Mouse (Mus musculus) MEL (cell line): ENCODE measurements around the gene Ift81. TPM values are rescaled to one million over a fixed set of nuclear protein-coding genes. Genes with fewer than 3 reads are reported as not detected.

ENCODE experiments used
- DNase-seq: peaks from one replicate; pipeline ENCODE4 v3.0.0; 2011; ENCODE audit warnings: low read depth, low spot score
- H3K27ac ChIP-seq: 2 replicates; pipeline ENCODE4 v1.5.1; 2012; ENCODE audit warnings: low read depth, mild to moderate bottlenecking, control low read depth, low read length, moderate library complexity; ENCODE audit not compliant: control insufficient read depth
- H3K27me3 ChIP-seq, 2 experiments: fragments of 150-350 bp in 1 of 2; sonication (generic) in 1 of 2; 2 replicates each; pipeline ENCODE4 v1.6.1; 2012; ENCODE audit warnings: low read length in 2 of 2, mild to moderate bottlenecking in 2 of 2, improper control_type of control experiment in 1 of 2, moderate library complexity in 1 of 2; ENCODE audit not compliant: insufficient read depth in 2 of 2, control insufficient read depth in 1 of 2
- H3K36me3 ChIP-seq, 2 experiments: 2 replicates each; pipeline ENCODE4 v1.6.1; 2012 to 2014; ENCODE audit warnings: low read length in 2 of 2, improper control_type of control experiment in 1 of 2, inconsistent platforms in 1 of 2, mild to moderate bottlenecking in 1 of 2; ENCODE audit not compliant: insufficient read depth in 2 of 2, control insufficient read depth in 1 of 2
- H3K4me1 ChIP-seq, 2 experiments: fragments of 150-350 bp in 1 of 2; sonication (generic) in 1 of 2; 2 replicates each; pipeline ENCODE4 v1.6.1; 2012; ENCODE audit warnings: low read length in 2 of 2, improper control_type of control experiment in 1 of 2, mild to moderate bottlenecking in 1 of 2; ENCODE audit not compliant: insufficient read depth in 2 of 2, control insufficient read depth in 1 of 2
- H3K4me3 ChIP-seq, 2 experiments: fragments of 150-350 bp in 1 of 2; sonication (generic) in 1 of 2; 2 replicates each; pipeline ENCODE4 v1.5.1; 2012; ENCODE audit warnings: low read depth in 2 of 2, low read length in 2 of 2, mild to moderate bottlenecking in 2 of 2, moderate library complexity in 2 of 2, control low read depth in 1 of 2, improper control_type of control experiment in 1 of 2; ENCODE audit not compliant: control insufficient read depth in 1 of 2, insufficient read depth in 1 of 2
- H3K79me2 ChIP-seq: 2 replicates; pipeline ENCODE4 v1.6.1; 2012; ENCODE audit warnings: mild to moderate bottlenecking, low read length, moderate library complexity; ENCODE audit not compliant: control insufficient read depth, poor library complexity, insufficient read depth
- H3K9ac ChIP-seq: 2 replicates; pipeline ENCODE4 v1.6.1; 2012; ENCODE audit warnings: low read depth, mild to moderate bottlenecking, control low read depth, low read length, moderate library complexity; ENCODE audit not compliant: control insufficient read depth, poor library complexity, severe bottlenecking
- H3K9me3 ChIP-seq: fragments of 150-350 bp; sonication (generic); replicated peaks from 2 replicates; pipeline ENCODE4 v1.6.1; 2012; ENCODE audit warnings: mild to moderate bottlenecking, low read length, improper control_type of control experiment, moderate library complexity; ENCODE audit not compliant: insufficient read depth
- CHD1 ChIP-seq: IDR thresholded peaks from 2 replicates; pipeline ENCODE4 v1.6.1; 2012; ENCODE audit warnings: low read depth, mild to moderate bottlenecking, inconsistent platforms, low read length, improper control_type of control experiment
- CHD2 ChIP-seq: IDR thresholded peaks from 2 replicates; pipeline ENCODE4 v1.6.1; 2011; ENCODE audit warnings: low read length, improper control_type of control experiment
- CTCF ChIP-seq, 3 experiments: IDR thresholded peaks in 2 of 3; conservative IDR thresholded peaks in 1 of 3; 2 replicates each; pipeline ENCODE4 v1.5.1; 2011 to 2012; ENCODE audit warnings: low read length in 3 of 3, low read depth in 2 of 3, mild to moderate bottlenecking in 2 of 3, improper control_type of control experiment in 1 of 3, inconsistent platforms in 1 of 3, mixed read lengths in 1 of 3, moderate library complexity in 1 of 3; ENCODE audit not compliant: control insufficient read depth in 1 of 3, insufficient read depth in 1 of 3, poor library complexity in 1 of 3, severe bottlenecking in 1 of 3
- E2F4 ChIP-seq: IDR thresholded peaks from 2 replicates; pipeline ENCODE4 v1.6.1; 2011; ENCODE audit warnings: low read depth, low read length, improper control_type of control experiment, borderline replicate concordance
- ELF1 ChIP-seq: IDR thresholded peaks from 2 replicates; pipeline ENCODE4 v1.6.1; 2014; ENCODE audit warnings: low read depth, mild to moderate bottlenecking, inconsistent platforms, low read length, improper control_type of control experiment, moderate library complexity
- EP300 ChIP-seq, 2 experiments: IDR thresholded peaks; 2 replicates each; pipeline ENCODE4 v1.6.1; 2011; ENCODE audit warnings: improper control_type of control experiment in 2 of 2, low read length in 2 of 2, low read depth in 1 of 2, mild to moderate bottlenecking in 1 of 2
- HCFC1 ChIP-seq: IDR thresholded peaks from 2 replicates; pipeline ENCODE4 v1.6.1; 2012; ENCODE audit warnings: low read depth, mild to moderate bottlenecking, inconsistent platforms, low read length, improper control_type of control experiment, moderate library complexity
- KAT2A ChIP-seq: conservative IDR thresholded peaks from 2 replicates; pipeline ENCODE4 v1.6.1; 2012; ENCODE audit warnings: low read depth, low read length, improper control_type of control experiment, inconsistent platforms
- MAFK ChIP-seq: IDR thresholded peaks from 2 replicates; pipeline ENCODE4 v1.6.1; 2011; ENCODE audit warnings: low read depth, mild to moderate bottlenecking, low read length, improper control_type of control experiment, borderline replicate concordance
- MAX ChIP-seq: IDR thresholded peaks from 2 replicates; pipeline ENCODE4 v1.6.1; 2011; ENCODE audit warnings: low read length, improper control_type of control experiment
- NRF1 ChIP-seq: IDR thresholded peaks from 2 replicates; pipeline ENCODE4 v1.6.1; 2014; ENCODE audit warnings: low read depth, mild to moderate bottlenecking, inconsistent platforms, low read length, improper control_type of control experiment, moderate library complexity; ENCODE audit not compliant: poor library complexity, insufficient read depth, severe bottlenecking
- POLR2A ChIP-seq, 2 experiments: IDR thresholded peaks; 2 replicates each; pipeline ENCODE4 v1.6.1; 2011 to 2012; ENCODE audit warnings: low read length in 2 of 2, mild to moderate bottlenecking in 2 of 2, control low read depth in 1 of 2, improper control_type of control experiment in 1 of 2, low read depth in 1 of 2, moderate library complexity in 1 of 2; ENCODE audit not compliant: control insufficient read depth in 1 of 2, insufficient read depth in 1 of 2, poor library complexity in 1 of 2
- RCOR1 ChIP-seq: IDR thresholded peaks from 2 replicates; pipeline ENCODE4 v1.6.1; 2012; ENCODE audit warnings: low read depth, mild to moderate bottlenecking, inconsistent platforms, low read length, improper control_type of control experiment
- TCF12 ChIP-seq: IDR thresholded peaks from 2 replicates; pipeline ENCODE4 v1.6.1; 2014; ENCODE audit warnings: low read depth, mild to moderate bottlenecking, inconsistent platforms, low read length, improper control_type of control experiment, moderate library complexity
- UBTF ChIP-seq: IDR thresholded peaks from 2 replicates; pipeline ENCODE4 v1.6.1; 2012; ENCODE audit warnings: low read depth, mild to moderate bottlenecking, inconsistent platforms, low read length, improper control_type of control experiment, moderate library complexity, borderline replicate concordance; ENCODE audit not compliant: insufficient read depth
- USF1 ChIP-seq: IDR thresholded peaks from 2 replicates; pipeline ENCODE4 v1.6.1; 2014; ENCODE audit warnings: low read depth, mild to moderate bottlenecking, inconsistent platforms, low read length, improper control_type of control experiment, moderate library complexity
- ZMIZ1 ChIP-seq: IDR thresholded peaks from 2 replicates; pipeline ENCODE4 v1.6.1; 2012; ENCODE audit warnings: low read depth, mild to moderate bottlenecking, inconsistent platforms, low read length, improper control_type of control experiment, moderate library complexity
- polyA plus RNA-seq, 2 experiments: library from polyadenylated mRNA; stranded (reverse) in 1 of 2; unstranded in 1 of 2; fragments of >175 nt in 1 of 2; fragments of >200 nt in 1 of 2; gene quantifications; 2 replicates each; pipeline versions ENCODE4 v1.2.1 to v1.2.4; 2012; ENCODE audit warnings: low replicate concordance in 2 of 2, low read depth in 1 of 2; ENCODE audit not compliant: insufficient read length in 2 of 2, insufficient read depth in 1 of 2, missing spikeins in 1 of 2
- total RNA-seq: library from RNA; depleted of rRNA; stranded (reverse); fragments of 300-350 nt; gene quantifications from 2 replicates; pipeline ENCODE4 v1.2.3, GENCODE M21; 2012

Ift81 gene
- total and polyA plus RNA-seq, 3 experiments, result 1.5 to 1.9 TPM; not detected in 1

- Histone ChIP-seq H3K27ac (no peak overlapping the region), H3K4me1 (peaks cover 3 to 22% of the 10 kb centered on the region in 2 experiments), H3K4me3 (no peak overlapping the region), H3K27me3 (no peaks in the 10 kb centered on the region), H3K36me3 (peaks cover 0 to 9% of the 10 kb centered on the region in 2 experiments; a peak in 2 of 4 replicates), H3K79me2 (peaks cover 2% of the 10 kb centered on the region; the same call in 1 of the 2 replicates), H3K9ac (no peak overlapping the region), H3K9me3 (no peaks in the 10 kb centered on the region)
- DNase-seq, result no peak
- no peak for TF ChIP-seq EP300 (IDR thresholded peaks at IDR 0.05; ENCODE audit: low read depth in 1 of 2, low read length in 2 of 2)
- TF ChIP-seq HCFC1, result no peak
- TF ChIP-seq ELF1, result no peak
- TF ChIP-seq USF1, result no peak
- TF ChIP-seq POLR2A (IDR thresholded peaks at IDR 0.05; ENCODE audit: control insufficient read depth in 1 of 2, insufficient read depth in 1 of 2, low read depth in 1 of 2, low read length in 2 of 2, poor library complexity in 1 of 2), result no peak
These were observed 5.5 kb upstream of the Ift81 start for GRCm38 (mm10) chr5:122619686-122620296.

GRCm38 (mm10) chr5:122617718-122618117 is 3.4 kb upstream of the Ift81 start:
- Histone ChIP-seq H3K79me2 (no peaks in the 10 kb centered on the region), H3K27me3 (no peaks in the 10 kb centered on the region), H3K4me1 (peaks cover 0 to 11% of the 10 kb centered on the region in 2 experiments; a peak in 3 of 4 replicates), H3K9ac (no peak overlapping the region), H3K27ac (no peak overlapping the region), H3K9me3 (no peaks in the 10 kb centered on the region), H3K4me3 (no peak overlapping the region), H3K36me3 (peaks cover 0 to 7% of the 10 kb centered on the region in 2 experiments; a peak in 2 of 4 replicates)
- no peak for TF ChIP-seq USF1
- no peak for TF ChIP-seq CTCF (IDR thresholded peaks at IDR 0.05 in 2 of 3, conservative IDR thresholded peaks at IDR 0.05 in 1 of 3; ENCODE audit: control insufficient read depth in 1 of 3, insufficient read depth in 1 of 3, low read depth in 2 of 3, low read length in 3 of 3, poor library complexity in 1 of 3, severe bottlenecking in 1 of 3)
- TF ChIP-seq ZMIZ1, result no peak
- TF ChIP-seq NRF1, result no peak
- no peak for TF ChIP-seq UBTF
- no peak for TF ChIP-seq RCOR1
- TF ChIP-seq KAT2A, result no peak
- TF ChIP-seq CHD2, result no peak
- no peak for TF ChIP-seq E2F4
- TF ChIP-seq MAFK, result no peak
- no peak for TF ChIP-seq MAX
- TF ChIP-seq CHD1, result no peak
- TF ChIP-seq TCF12, result no peak
- DNase-seq, result no peak
